Mouse (Mus musculus) CH12.LX (cell line): ENCODE results near the gene Med7. TPM values are rescaled to one million over a fixed set of nuclear protein-coding genes. Genes with fewer than 3 reads are reported as not detected.
A peak's percentile ranks its signal among the peaks of the same experiment; 100 is the strongest.

Experiments
- DNase-seq: peaks from one replicate; pipeline ENCODE4 v3.0.0-alpha.2; 2013; ENCODE audit errors: extremely low read depth
- H3K27ac ChIP-seq: 2 replicates; pipeline ENCODE4 v1.5.1; 2012; ENCODE audit warnings: low read depth, mild to moderate bottlenecking, control low read depth, moderate library complexity; ENCODE audit not compliant: insufficient read depth
- H3K27me3 ChIP-seq: replicated peaks from 2 replicates; pipeline ENCODE3; 2012; ENCODE audit warnings: inconsistent platforms
- H3K36me3 ChIP-seq, 2 experiments: replicated peaks in 1 of 2; 2 replicates each; pipeline versions ENCODE3 to v1.6.1; 2012; ENCODE audit warnings: inconsistent platforms in 1 of 2, low read length in 1 of 2, mild to moderate bottlenecking in 1 of 2, mixed read lengths in 1 of 2, moderate library complexity in 1 of 2; ENCODE audit not compliant: control insufficient read depth in 1 of 2, insufficient read depth in 1 of 2
- H3K4me1 ChIP-seq, 2 experiments: 2 replicates each; pipeline ENCODE4 v1.6.1; 2012; ENCODE audit warnings: inconsistent platforms in 1 of 2, moderate library complexity in 1 of 2; ENCODE audit not compliant: insufficient read depth in 2 of 2, control insufficient read depth in 1 of 2
- H3K4me2 ChIP-seq: 2 replicates; pipeline ENCODE4 v1.6.1; 2012; ENCODE audit warnings: low read depth, mild to moderate bottlenecking, control low read depth; ENCODE audit not compliant: poor library complexity, insufficient read depth, severe bottlenecking
- H3K4me3 ChIP-seq, 3 experiments: fragments of 150-350 bp in 1 of 3; sonication (generic) in 1 of 3; replicated peaks in 1 of 3; 2 replicates each; pipeline versions ENCODE3 to v1.5.1; 2011 to 2012; ENCODE audit warnings: low read depth in 2 of 3, low read length in 2 of 3, mild to moderate bottlenecking in 2 of 3, moderate library complexity in 2 of 3, control low read depth in 1 of 3, improper control_type of control experiment in 1 of 3, inconsistent platforms in 1 of 3, mixed read lengths in 1 of 3; ENCODE audit not compliant: poor library complexity in 1 of 3
- H3K79me2 ChIP-seq: replicated peaks from 2 replicates; pipeline ENCODE4 v1.6.1; 2012; ENCODE audit warnings: mild to moderate bottlenecking, moderate library complexity; ENCODE audit not compliant: control insufficient read depth, poor library complexity, insufficient read depth, severe bottlenecking; ENCODE audit errors: extremely low read depth
- H3K9ac ChIP-seq: 2 replicates; pipeline ENCODE4 v1.6.1; 2012; ENCODE audit warnings: low read depth, mild to moderate bottlenecking, control low read depth, moderate library complexity; ENCODE audit not compliant: insufficient read depth
- H3K9me3 ChIP-seq: replicated peaks from 2 replicates; pipeline ENCODE3; 2012; ENCODE audit warnings: low read length, inconsistent platforms, mixed read lengths
- BHLHE40 ChIP-seq: IDR thresholded peaks from 2 replicates; pipeline ENCODE4 v1.6.1; 2011; ENCODE audit warnings: mild to moderate bottlenecking, low read depth, low read length, improper control_type of control experiment
- CHD1 ChIP-seq: IDR thresholded peaks from 2 replicates; pipeline ENCODE4 v1.6.1; 2012; ENCODE audit warnings: low read depth, low read length, improper control_type of control experiment, inconsistent platforms
- CHD2 ChIP-seq: IDR thresholded peaks from 2 replicates; pipeline ENCODE4 v1.6.1; 2011; ENCODE audit warnings: low read length, improper control_type of control experiment
- EP300 ChIP-seq: IDR thresholded peaks from 2 replicates; pipeline ENCODE4 v1.6.1; 2011; ENCODE audit warnings: low read length, improper control_type of control experiment
- ETS1 ChIP-seq: conservative IDR thresholded peaks from 2 replicates; pipeline ENCODE4 v1.6.1; 2012; ENCODE audit warnings: low read depth, mild to moderate bottlenecking, inconsistent platforms, low read length, improper control_type of control experiment, moderate library complexity
- IRF4 ChIP-seq: IDR thresholded peaks from 2 replicates; pipeline ENCODE4 v1.6.1; 2014; ENCODE audit warnings: low read depth, mild to moderate bottlenecking, inconsistent platforms, low read length, improper control_type of control experiment
- JUN ChIP-seq: IDR thresholded peaks from 2 replicates; pipeline ENCODE4 v1.6.1; 2011; ENCODE audit warnings: low read depth, mild to moderate bottlenecking, low read length, improper control_type of control experiment, moderate library complexity; ENCODE audit not compliant: insufficient read depth
- JUND ChIP-seq: conservative IDR thresholded peaks from 2 replicates; pipeline ENCODE4 v1.6.1; 2011; ENCODE audit warnings: low read depth, low read length, improper control_type of control experiment
- MAFK ChIP-seq: IDR thresholded peaks from 2 replicates; pipeline ENCODE4 v1.6.1; 2011; ENCODE audit warnings: low read length, improper control_type of control experiment; ENCODE audit not compliant: insufficient replicate concordance
- MAZ ChIP-seq: IDR thresholded peaks from 2 replicates; pipeline ENCODE4 v1.6.1; 2012; ENCODE audit warnings: low read depth, mild to moderate bottlenecking, inconsistent platforms, low read length, improper control_type of control experiment, moderate library complexity
- MYC ChIP-seq: IDR thresholded peaks from 2 replicates; pipeline ENCODE4 v1.6.1; 2011; ENCODE audit warnings: low read depth, mild to moderate bottlenecking, improper control_type of control experiment, low read length
- RAD21 ChIP-seq: IDR thresholded peaks from 2 replicates; pipeline ENCODE4 v1.6.1; 2011; ENCODE audit warnings: low read depth, mild to moderate bottlenecking, low read length, improper control_type of control experiment, moderate library complexity
- RCOR1 ChIP-seq: conservative IDR thresholded peaks from 2 replicates; pipeline ENCODE4 v1.6.1; 2012; ENCODE audit warnings: low read depth, mild to moderate bottlenecking, inconsistent platforms, low read length, improper control_type of control experiment
- SMC3 ChIP-seq: IDR thresholded peaks from 2 replicates; pipeline ENCODE4 v1.6.1; 2011; ENCODE audit warnings: low read depth, low read length, improper control_type of control experiment
- TCF12 ChIP-seq: IDR thresholded peaks from 2 replicates; pipeline ENCODE4 v1.6.1; 2014; ENCODE audit warnings: low read depth, mild to moderate bottlenecking, inconsistent platforms, low read length, improper control_type of control experiment
- UBTF ChIP-seq: IDR thresholded peaks from 2 replicates; pipeline ENCODE4 v1.6.1; 2012; ENCODE audit warnings: low read depth, mild to moderate bottlenecking, inconsistent platforms, low read length, improper control_type of control experiment, moderate library complexity
- USF2 ChIP-seq: conservative IDR thresholded peaks from 2 replicates; pipeline ENCODE4 v1.6.1; 2011; ENCODE audit warnings: low read depth, low read length, improper control_type of control experiment
- ZC3H11A ChIP-seq: IDR thresholded peaks from 2 replicates; pipeline ENCODE4 v1.6.1; 2012; ENCODE audit warnings: low read depth, mild to moderate bottlenecking, inconsistent platforms, low read length, improper control_type of control experiment
- ZNF384 ChIP-seq: IDR thresholded peaks from 2 replicates; pipeline ENCODE4 v1.6.1; 2012; ENCODE audit warnings: low read depth, low read length, improper control_type of control experiment, inconsistent platforms
- dilution Hi-C: fragments of 300-500 bp; cut with MboI; formaldehyde crosslinking; loops from 2 replicates; pipeline ENCODE4 v1.14.3; 2020; ENCODE audit warnings: low sequenced_read_pairs; ENCODE audit not compliant: extremely low pct_unique_long_range_greater_than_20kb, extremely low pct_ligation_motif_present
- in situ Hi-C: fragments of 300-500 bp; cut with MboI; formaldehyde crosslinking; loops from 3 replicates; pipeline ENCODE4 v1.14.3; 2019; ENCODE audit warnings: low sequenced_read_pairs, low pct_ligation_motif_present, low pct_unique_long_range_greater_than_20kb, mixed read lengths
- polyA plus RNA-seq: library from polyadenylated mRNA; unstranded; fragments of >175 nt; gene quantifications from 2 replicates; pipeline ENCODE4 v1.2.1, GENCODE M21; 2012; ENCODE audit warnings: low read depth; ENCODE audit not compliant: insufficient read length
- total RNA-seq, 2 experiments: library from RNA; depleted of rRNA; stranded (reverse); fragments of 300-350 nt in 1 of 2; fragments of >200 nt in 1 of 2; gene quantifications; 2 replicates each; pipeline ENCODE4 v1.2.3; 2012 to 2014

The Med7 gene
- total and polyA plus RNA-seq, 3 experiments, result 32.7 to 104 (median 59.9) TPM

GRCm38 (mm10) chr11:46461931-46462330 lies 25.2 kb downstream of the Med7 start:
- in situ Hi-C loops, result no loop called here
- Histone ChIP-seq H3K4me3 (peak overlapping the region in 1 of 3 experiments; percentile 10), H3K36me3 (no peaks in the 10 kb centered on the region), H3K79me2 (no peaks in the 10 kb centered on the region), H3K4me2 (peak overlapping the region; percentile 80), H3K27me3 (no peaks in the 10 kb centered on the region), H3K27ac (no peak overlapping the region), H3K4me1 (peaks cover 10 to 28% of the 10 kb centered on the region in 2 experiments), H3K9me3 (no peaks in the 10 kb centered on the region), H3K9ac (no peak overlapping the region)
- dilution Hi-C loops, result no loop called here
- TF ChIP-seq CHD1 (no peak), ETS1 (no peak), RAD21 (no peak), SMC3 (no peak)
- peak; percentile 72 for DNase-seq

GRCm38 (mm10) chr11:46466878-46467277 lies 30.2 kb downstream of the Med7 start:
- in situ Hi-C loops, result no loop called here
- TF ChIP-seq USF2, result no peak
- no peak for TF ChIP-seq UBTF
- no peak for TF ChIP-seq MYC
- H3K9me3 ChIP-seq, result no peaks in the 10 kb centered on the region
- no peak overlapping the region for H3K4me2 ChIP-seq
- DNase-seq, result no peak
- H3K36me3 ChIP-seq, result no peaks in the 10 kb centered on the region
- no peaks in the 10 kb centered on the region for H3K79me2 ChIP-seq
- dilution Hi-C loops, result no loop called here
- H3K27ac ChIP-seq, result no peak overlapping the region
- no peak overlapping the region for H3K9ac ChIP-seq
- H3K27me3 ChIP-seq, result no peaks in the 10 kb centered on the region
- H3K4me1 ChIP-seq, result peaks cover 1 to 8% of the 10 kb centered on the region in 2 experiments
- no peak overlapping the region for H3K4me3 ChIP-seq

- dilution Hi-C loops (no loop called here), in situ Hi-C loops (no loop called here)
- peak overlapping the region; percentile 70 for H3K4me2 ChIP-seq
- TF ChIP-seq RAD21 (no peak; the same call in 1 of the 2 replicates), RCOR1 (peak; percentile 82; the same call in 1 of the 2 replicates), JUND (peak; percentile 84), ZNF384 (0 out of 2 replicates have a peak, but pooled peaks have one; percentile 16), EP300 (peak; percentile 87), CHD2 (peak; percentile 65), BHLHE40 (peak; percentile 63), UBTF (no peak), ZC3H11A (no peak), MAFK (peak; percentile 67), IRF4 (peak; percentile 84), JUN (peak; percentile 65), MAZ (0 out of 2 replicates have a peak, but pooled peaks have one; percentile 68), TCF12 (0 out of 2 replicates have a peak, but pooled peaks have one; percentile 31)
- H3K9me3 ChIP-seq, result peaks cover 2% of the 10 kb centered on the region
- H3K4me1 ChIP-seq, result 0 out of 4 replicates have a peak, but pooled peaks cover 0 to 3% of the 10 kb centered on the region in 2 experiments
- no peak overlapping the region for H3K4me3 ChIP-seq
- no peak overlapping the region for H3K27ac ChIP-seq
- H3K36me3 ChIP-seq, result no peaks in the 10 kb centered on the region
- no peaks in the 10 kb centered on the region for H3K79me2 ChIP-seq
- H3K27me3 ChIP-seq, result peaks cover 2% of the 10 kb centered on the region
- peak; percentile 55 for DNase-seq
- H3K9ac ChIP-seq, result no peak overlapping the region
These were observed 37.5 kb downstream of the Med7 start for GRCm38 (mm10) chr11:46474220-46474619.
